Mouse (Mus musculus): ENCODE measurements around the gene Smurf1.

GRCm38 (mm10) chr5:144963401-144963800 is 2.2 kb downstream of the Smurf1 start:
- no peak for TF ChIP-seq CTCF (conservative IDR thresholded peaks at IDR 0.05; ENCODE audit: low read length)
- no peak for TF ChIP-seq POU5F1 (IDR thresholded peaks at IDR 0.05; ENCODE audit: borderline replicate concordance, low read length)
- TF ChIP-seq NANOG (IDR thresholded peaks at IDR 0.05; ENCODE audit: borderline replicate concordance, low read length), result no peak
